Mouse (Mus musculus): ENCODE measurements around the gene Slc6a11.

DNA sequence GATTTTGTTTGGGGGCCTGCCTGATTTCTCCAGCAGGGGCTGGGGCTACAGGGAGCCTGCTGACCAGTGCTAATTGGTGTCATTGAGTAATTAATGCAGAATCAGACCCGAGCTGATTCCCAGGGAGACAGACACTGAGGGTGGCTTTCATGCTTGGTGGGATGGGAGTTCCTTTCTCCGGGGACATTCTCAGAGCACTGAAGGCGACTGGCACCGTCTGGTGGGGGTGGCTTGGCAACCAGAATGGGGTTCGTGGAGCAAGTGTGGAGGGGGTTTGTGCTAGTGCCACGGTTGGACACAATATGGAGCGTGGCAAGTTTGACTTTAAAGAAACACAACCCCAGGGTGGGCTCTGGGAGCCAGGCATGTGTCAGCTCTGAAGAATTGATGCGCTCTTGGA is 29.7 kb downstream of the Slc6a11 start:
- no peak for TF ChIP-seq CTCF (IDR thresholded peaks at IDR 0.05; ENCODE audit: extremely low read depth, insufficient read length, insufficient replicate concordance, low read depth, low read length)
- no peak for TF ChIP-seq POLR2A (IDR thresholded peaks at IDR 0.05; ENCODE audit: low read depth, low read length)

All from small intestine, adult 2 months (tissue).